Mouse (Mus musculus): ENCODE data around the gene Pakap. TPM values are rescaled to one million over a fixed set of nuclear protein-coding genes. Genes with fewer than 3 reads are reported as not detected.

The Pakap gene
- polyA plus RNA-seq, 1 experiment from 2014 or later, result 5.1 TPM

DNA sequence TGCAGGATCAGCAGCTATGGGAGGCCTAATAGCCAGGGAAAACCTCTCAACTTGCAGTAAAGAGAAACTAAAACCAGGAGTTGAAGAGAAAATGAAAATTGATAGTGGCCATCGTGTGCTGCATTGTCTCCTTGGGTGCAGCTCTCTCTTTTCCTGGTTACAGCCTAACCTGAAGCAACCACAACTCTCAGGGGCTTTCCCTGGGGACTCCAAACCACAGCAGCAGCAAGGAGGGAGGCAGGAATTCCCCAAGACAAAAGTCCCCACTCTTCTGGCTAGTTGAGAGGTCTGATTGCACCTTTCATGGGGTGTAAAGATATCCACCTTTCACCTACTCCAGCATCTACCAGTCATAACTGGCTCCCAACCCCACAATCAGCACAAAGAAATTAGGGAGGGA lies 157.6 kb downstream of the Pakap start:
- Histone ChIP-seq H3K4me1 (replicated peaks; ENCODE audit: control insufficient read depth, insufficient read depth, low read length) (no peaks in the 10 kb centered on the region), H3K9me3 (ENCODE audit: control insufficient read depth, low read length) (no peaks in the 10 kb centered on the region), H3K9ac (ENCODE audit: low read depth, low read length) (no peak overlapping the region), H3K36me3 (ENCODE audit: control insufficient read depth, insufficient read depth, low read length) (no peaks in the 10 kb centered on the region), H3K4me3 (ENCODE audit: low read depth, low read length) (no peak overlapping the region), H3K4me2 (no peak overlapping the region), H3K27ac (ENCODE audit: low read depth, low read length) (no peak overlapping the region), H3K27me3 (replicated peaks; ENCODE audit: control insufficient read depth, insufficient read depth, low read length) (no peaks in the 10 kb centered on the region)
- WGBS, result 56% methylated on average over 1 of the region's 1 CpGs
- no peak for DNase-seq (ENCODE audit: low spot score)
- no peak for ATAC-seq (replicated peaks; ENCODE audit: low FRiP score)

GRCm38 (mm10) chr4:57728611-57729183 lies 160.7 kb downstream of the Pakap start:
- Histone ChIP-seq H3K4me3 (ENCODE audit: low read depth, low read length) (no peak overlapping the region), H3K9me3 (ENCODE audit: control insufficient read depth, low read length) (no peaks in the 10 kb centered on the region), H3K4me2 (no peak overlapping the region), H3K27ac (ENCODE audit: low read depth, low read length) (no peak overlapping the region), H3K27me3 (replicated peaks; ENCODE audit: control insufficient read depth, insufficient read depth, low read length) (no peaks in the 10 kb centered on the region), H3K9ac (ENCODE audit: low read depth, low read length) (no peak overlapping the region), H3K4me1 (replicated peaks; ENCODE audit: control insufficient read depth, insufficient read depth, low read length) (no peaks in the 10 kb centered on the region), H3K36me3 (ENCODE audit: control insufficient read depth, insufficient read depth, low read length) (no peaks in the 10 kb centered on the region)
- WGBS, result 80% methylated on average over 4 of the region's 4 CpGs
- no peak for ATAC-seq (replicated peaks; ENCODE audit: low FRiP score)
- no peak for DNase-seq (ENCODE audit: low spot score)

DNA sequence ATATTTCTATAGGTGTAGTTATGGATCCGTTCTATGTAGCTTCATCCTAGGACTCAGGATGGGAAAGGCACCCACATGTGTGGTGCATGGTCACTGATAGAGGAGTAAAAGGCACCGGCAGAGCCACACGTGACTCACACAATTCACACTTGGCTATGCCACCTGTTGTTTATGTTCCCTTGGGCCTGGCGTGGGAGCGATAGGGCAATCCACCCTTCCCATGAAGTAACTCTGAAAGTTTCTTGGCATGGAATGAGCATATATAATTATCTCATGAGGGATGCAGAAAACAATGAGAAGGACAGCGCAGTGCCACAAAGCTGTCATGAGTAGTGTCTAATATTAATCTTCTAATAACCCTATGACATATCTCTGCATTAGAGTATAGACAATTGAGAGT lies 162.1 kb downstream of the Pakap start:
- H3K9me3 ChIP-seq (ENCODE audit: control insufficient read depth, low read length), result no peaks in the 10 kb centered on the region
- no peak overlapping the region for H3K4me3 ChIP-seq (ENCODE audit: low read depth, low read length)
- DNase-seq (ENCODE audit: low spot score), result no peak
- 86% methylated on average over 6 of the region's 6 CpGs for WGBS
- ATAC-seq (replicated peaks; ENCODE audit: low FRiP score), result no peak
- no peak overlapping the region for H3K27ac ChIP-seq (ENCODE audit: low read depth, low read length)
- H3K4me1 ChIP-seq (replicated peaks; ENCODE audit: control insufficient read depth, insufficient read depth, low read length), result no peaks in the 10 kb centered on the region
- no peak overlapping the region for H3K9ac ChIP-seq (ENCODE audit: low read depth, low read length)
- H3K4me2 ChIP-seq, result no peak overlapping the region
- H3K36me3 ChIP-seq (ENCODE audit: control insufficient read depth, insufficient read depth, low read length), result no peaks in the 10 kb centered on the region
- H3K27me3 ChIP-seq (replicated peaks; ENCODE audit: control insufficient read depth, insufficient read depth, low read length), result no peaks in the 10 kb centered on the region

- Histone ChIP-seq H3K27ac (ENCODE audit: low read depth, low read length) (no peak overlapping the region), H3K4me2 (no peak overlapping the region), H3K27me3 (replicated peaks; ENCODE audit: control insufficient read depth, insufficient read depth, low read length) (no peaks in the 10 kb centered on the region), H3K9ac (ENCODE audit: low read depth, low read length) (no peak overlapping the region), H3K9me3 (ENCODE audit: control insufficient read depth, low read length) (no peaks in the 10 kb centered on the region), H3K36me3 (ENCODE audit: control insufficient read depth, insufficient read depth, low read length) (no peaks in the 10 kb centered on the region), H3K4me1 (replicated peaks; ENCODE audit: control insufficient read depth, insufficient read depth, low read length) (no peaks in the 10 kb centered on the region), H3K4me3 (ENCODE audit: low read depth, low read length) (no peak overlapping the region)
- DNase-seq (ENCODE audit: low spot score) (no peak), ATAC-seq (replicated peaks; ENCODE audit: low FRiP score) (no peak)
- 74% methylated on average over 11 of the region's 11 CpGs for WGBS
Observed at GRCm38 (mm10) chr4:57730801-57731598, 163.0 kb downstream of the Pakap start.

DNA sequence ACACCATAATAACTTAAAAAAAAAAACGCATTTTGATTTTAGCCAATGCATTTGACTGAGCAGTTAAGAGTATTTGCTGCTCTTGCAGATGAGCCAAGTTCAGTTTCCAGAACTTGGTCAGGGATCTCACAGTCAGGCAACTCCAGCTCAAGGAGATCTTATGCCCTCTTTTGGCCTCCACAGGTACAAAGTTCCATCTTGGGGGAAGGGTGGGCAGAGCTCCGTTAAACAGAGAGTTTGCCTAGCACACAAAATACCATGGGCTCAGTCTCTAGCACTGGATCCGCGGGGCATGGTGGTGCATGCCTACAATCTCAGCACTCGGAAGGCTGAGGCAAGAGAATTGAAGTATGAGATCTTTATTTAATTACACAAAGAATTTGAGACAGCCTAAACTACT lies 164.4 kb downstream of the Pakap start:
- H3K4me1 ChIP-seq (replicated peaks; ENCODE audit: control insufficient read depth, insufficient read depth, low read length), result no peaks in the 10 kb centered on the region
- 78% methylated on average over 5 of the region's 5 CpGs for WGBS
- H3K27me3 ChIP-seq (replicated peaks; ENCODE audit: control insufficient read depth, insufficient read depth, low read length), result no peaks in the 10 kb centered on the region
- DNase-seq (ENCODE audit: low spot score) (no peak), ATAC-seq (replicated peaks; ENCODE audit: low FRiP score) (no peak)
- no peaks in the 10 kb centered on the region for H3K9me3 ChIP-seq (ENCODE audit: control insufficient read depth, low read length)
- H3K4me2 ChIP-seq, result no peak overlapping the region
- H3K4me3 ChIP-seq (ENCODE audit: low read depth, low read length), result no peak overlapping the region
- no peaks in the 10 kb centered on the region for H3K36me3 ChIP-seq (ENCODE audit: control insufficient read depth, insufficient read depth, low read length)
- no peak overlapping the region for H3K27ac ChIP-seq (ENCODE audit: low read depth, low read length)
- H3K9ac ChIP-seq (ENCODE audit: low read depth, low read length), result no peak overlapping the region

DNA sequence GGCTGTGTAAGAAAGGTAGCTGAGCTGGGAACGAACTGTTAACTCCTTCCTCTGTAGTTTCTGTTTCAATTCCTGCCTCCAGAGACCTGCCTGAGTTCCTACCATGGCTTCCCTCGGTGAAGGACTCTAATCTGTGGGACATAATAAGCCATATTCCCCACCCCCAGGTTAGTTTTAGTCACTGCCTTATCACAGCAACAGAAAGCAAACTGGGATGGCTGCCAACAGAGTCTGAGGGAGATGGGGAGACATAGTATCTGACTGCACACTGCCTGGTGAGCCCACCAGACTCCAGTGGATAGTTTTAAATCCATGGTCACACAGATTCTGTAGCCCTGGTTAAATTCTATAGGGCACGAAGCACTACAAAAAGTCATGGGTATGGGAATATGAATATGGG lies 165.5 kb downstream of the Pakap start:
- no peak for ATAC-seq (replicated peaks; ENCODE audit: low FRiP score)
- no peak overlapping the region for H3K4me3 ChIP-seq (ENCODE audit: low read depth, low read length)
- no peak overlapping the region for H3K4me2 ChIP-seq
- no peaks in the 10 kb centered on the region for H3K27me3 ChIP-seq (replicated peaks; ENCODE audit: control insufficient read depth, insufficient read depth, low read length)
- H3K9me3 ChIP-seq (ENCODE audit: control insufficient read depth, low read length), result no peaks in the 10 kb centered on the region
- H3K36me3 ChIP-seq (ENCODE audit: control insufficient read depth, insufficient read depth, low read length), result no peaks in the 10 kb centered on the region
- no peak overlapping the region for H3K27ac ChIP-seq (ENCODE audit: low read depth, low read length)
- H3K4me1 ChIP-seq (replicated peaks; ENCODE audit: control insufficient read depth, insufficient read depth, low read length), result no peaks in the 10 kb centered on the region
- H3K9ac ChIP-seq (ENCODE audit: low read depth, low read length), result no peak overlapping the region
- WGBS, result 67% methylated on average over 3 of the region's 3 CpGs
- no peak for DNase-seq (ENCODE audit: low spot score)

- Histone ChIP-seq H3K27ac (ENCODE audit: low read depth, low read length) (no peak overlapping the region), H3K36me3 (ENCODE audit: control insufficient read depth, insufficient read depth, low read length) (no peaks in the 10 kb centered on the region), H3K27me3 (replicated peaks; ENCODE audit: control insufficient read depth, insufficient read depth, low read length) (no peaks in the 10 kb centered on the region), H3K4me1 (replicated peaks; ENCODE audit: control insufficient read depth, insufficient read depth, low read length) (no peaks in the 10 kb centered on the region), H3K9ac (ENCODE audit: low read depth, low read length) (no peak overlapping the region), H3K9me3 (ENCODE audit: control insufficient read depth, low read length) (no peaks in the 10 kb centered on the region), H3K4me2 (no peak overlapping the region), H3K4me3 (ENCODE audit: low read depth, low read length) (no peak overlapping the region)
- ATAC-seq (replicated peaks; ENCODE audit: low FRiP score) (no peak), DNase-seq (ENCODE audit: low spot score) (no peak)
- 78% methylated on average over 5 of the region's 5 CpGs for WGBS
Observed at GRCm38 (mm10) chr4:57735426-57735825, 167.4 kb downstream of the Pakap start.

DNA sequence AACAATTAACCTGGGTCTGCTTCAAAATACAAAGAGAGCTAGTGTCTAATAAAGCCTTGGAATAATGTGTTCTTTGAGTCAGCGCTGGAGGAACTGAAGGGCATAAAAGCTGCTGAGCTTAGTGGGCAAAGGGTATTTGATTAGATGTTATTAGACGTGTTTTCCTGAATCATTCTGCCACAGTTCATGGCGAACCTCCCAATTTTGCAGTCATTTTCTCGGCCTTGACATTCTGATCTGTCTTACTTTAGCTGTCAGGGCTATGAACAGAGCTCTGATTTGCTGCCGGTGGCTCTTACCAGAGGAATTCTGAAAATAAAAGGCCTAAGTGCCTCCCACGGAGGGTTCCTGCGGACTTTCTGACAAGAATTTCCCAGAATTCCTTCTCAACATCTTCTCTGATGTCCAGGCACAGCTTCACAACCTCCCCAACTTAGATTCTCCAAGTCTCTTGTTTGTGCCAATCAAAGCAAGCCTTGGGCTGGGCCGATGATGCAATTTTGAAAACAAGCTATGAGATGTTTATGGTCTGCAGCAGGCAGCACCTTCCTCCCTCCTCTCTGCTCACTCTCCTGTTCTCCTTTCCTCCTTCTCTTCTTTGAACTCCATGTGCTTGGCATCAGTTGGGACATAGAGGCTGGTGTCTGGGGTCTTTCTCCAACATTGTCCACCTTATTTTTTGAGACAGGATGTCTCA lies 171.0 kb downstream of the Pakap start:
- WGBS, result 67% methylated on average over 8 of the region's 8 CpGs
- no peak for ATAC-seq (replicated peaks; ENCODE audit: low FRiP score)
- Histone ChIP-seq H3K36me3 (ENCODE audit: control insufficient read depth, insufficient read depth, low read length) (no peaks in the 10 kb centered on the region), H3K9me3 (ENCODE audit: control insufficient read depth, low read length) (no peaks in the 10 kb centered on the region), H3K4me1 (replicated peaks; ENCODE audit: control insufficient read depth, insufficient read depth, low read length) (no peaks in the 10 kb centered on the region), H3K9ac (ENCODE audit: low read depth, low read length) (no peak overlapping the region), H3K27me3 (replicated peaks; ENCODE audit: control insufficient read depth, insufficient read depth, low read length) (no peaks in the 10 kb centered on the region), H3K27ac (ENCODE audit: low read depth, low read length) (no peak overlapping the region), H3K4me3 (ENCODE audit: low read depth, low read length) (no peak overlapping the region), H3K4me2 (no peak overlapping the region)
- no peak for DNase-seq (ENCODE audit: low spot score)
